Mouse (Mus musculus) liver, embryonic 14.5 days (tissue): Measurements from ENCODE around the gene Rpl34.
A peak's percentile ranks its signal among the peaks of the same experiment; 100 is the strongest.

Experiments
- CTCF ChIP-seq: IDR thresholded peaks from 2 replicates; pipeline ENCODE4 v1.5.1; 2016; ENCODE audit warnings: antibody characterized with exemption, low read depth, control low read depth
- EP300 ChIP-seq: IDR thresholded peaks from 2 replicates; pipeline ENCODE4 v1.6.1; 2016; ENCODE audit warnings: antibody characterized with exemption, low read depth

GRCm38 (mm10) chr3:130689630-130690029, 40.6 kb downstream of the Rpl34 start:
- TF ChIP-seq EP300 (no peak), CTCF (peak; percentile 92)
